Mouse (Mus musculus): ENCODE results near the gene Tufm.

- peak; percentile 20; the same call in 1 of the 2 replicates for TF ChIP-seq CTCF (conservative IDR thresholded peaks at IDR 0.05; ENCODE audit: low read length)
- TF ChIP-seq NANOG (IDR thresholded peaks at IDR 0.05; ENCODE audit: borderline replicate concordance, low read length), result peak; percentile 50; the same call in 1 of the 2 replicates
Measured at GRCm38 (mm10) chr7:126474993-126475581, 12.1 kb upstream of the Tufm start, which contains the start of gene Sh2b1.
